Mouse (Mus musculus) midbrain, embryonic 12.5 days (tissue): Measurements from ENCODE around the gene Kng1. TPM values are rescaled to one million over a fixed set of nuclear protein-coding genes. Genes with fewer than 3 reads are reported as not detected.

ENCODE experiments used
- ATAC-seq: fragments of 200-750 bp; cut with Nextera tagmentation; 2 replicates; pipeline ENCODE4 v1.8.0; 2017; ENCODE audit warnings: low read depth, moderate TSS enrichment, moderate library complexity; ENCODE audit not compliant: low FRiP score
- H3K27ac ChIP-seq: fragments of 300-500 bp; sonication (generic); replicated peaks from 2 replicates; pipeline ENCODE4 v1.5.1; 2016; ENCODE audit warnings: mild to moderate bottlenecking
- H3K27me3 ChIP-seq: fragments of 300-500 bp; sonication (generic); 2 replicates; pipeline ENCODE4 v1.6.1; 2016; ENCODE audit warnings: mild to moderate bottlenecking
- H3K36me3 ChIP-seq: fragments of 300-500 bp; sonication (generic); 2 replicates; pipeline ENCODE4 v1.6.1; 2016
- H3K4me1 ChIP-seq: fragments of 300-500 bp; sonication (generic); 2 replicates; pipeline ENCODE4 v1.6.1; 2016
- H3K4me2 ChIP-seq: fragments of 300-500 bp; sonication (generic); replicated peaks from 2 replicates; pipeline ENCODE4 v1.6.1; 2016; ENCODE audit warnings: mild to moderate bottlenecking, moderate library complexity
- H3K4me3 ChIP-seq: fragments of 300-500 bp; sonication (generic); 2 replicates; pipeline ENCODE4 v1.5.1; 2016; ENCODE audit warnings: mild to moderate bottlenecking
- H3K9ac ChIP-seq: fragments of 300-500 bp; sonication (generic); replicated peaks from 2 replicates; pipeline ENCODE4 v1.6.1; 2016; ENCODE audit warnings: mild to moderate bottlenecking, moderate library complexity
- H3K9me3 ChIP-seq: fragments of 300-500 bp; sonication (generic); 2 replicates; pipeline ENCODE4 v1.6.1; 2016; ENCODE audit warnings: mild to moderate bottlenecking
- WGBS: fragments of 180-500 bp; shearing (Covaris S2); methylation state at CpG from one replicate; pipeline ENCODE4 v1.1.7; 2016; 5-methylcytosine and 5-hydroxymethylcytosine counted together
- microRNA-seq: library from miRNA; unstranded; fragments of <30 nt; microRNA quantifications from one replicate; pipeline ENCODE4, GENCODE M21; 2017
- polyA plus RNA-seq: library from polyadenylated mRNA; unstranded; fragments of >200 nt; fragmentation: Nextera tagmentation; extraction: Ambion mirVana; gene quantifications from 2 replicates; pipeline ENCODE4 v1.2.1, GENCODE M21; 2016

The Kng1 gene
- polyA plus RNA-seq, 1 experiment from 2014 or later, result not detected

DNA sequence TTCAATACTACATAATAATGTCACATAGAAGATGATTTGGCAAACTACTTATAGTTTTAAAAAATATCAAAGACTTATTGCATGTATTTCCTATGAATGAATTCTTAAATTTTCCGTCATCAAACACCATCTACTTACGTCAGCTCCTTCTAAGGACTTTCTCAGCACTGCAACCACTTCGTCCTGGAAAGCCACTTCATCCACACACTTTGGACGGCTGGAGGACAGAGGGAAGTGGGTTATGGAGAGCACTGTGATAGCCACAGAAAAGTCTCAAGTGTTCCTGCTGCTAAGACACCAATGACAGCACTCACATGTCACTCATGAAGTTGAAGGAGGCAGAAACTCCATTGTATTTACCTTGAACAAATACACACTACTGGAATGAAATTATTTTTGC is 66.7 kb downstream of the Kng1 start:
- Histone ChIP-seq H3K9ac (no peak overlapping the region), H3K4me2 (no peak overlapping the region), H3K27ac (no peak overlapping the region), H3K27me3 (no peaks in the 10 kb centered on the region), H3K4me3 (no peak overlapping the region), H3K36me3 (peaks cover 40% of the 10 kb centered on the region), H3K4me1 (peaks cover 12% of the 10 kb centered on the region), H3K9me3 (no peaks in the 10 kb centered on the region)
- no peak for ATAC-seq
- 92% methylated on average over 4 of the region's 4 CpGs for WGBS

DNA sequence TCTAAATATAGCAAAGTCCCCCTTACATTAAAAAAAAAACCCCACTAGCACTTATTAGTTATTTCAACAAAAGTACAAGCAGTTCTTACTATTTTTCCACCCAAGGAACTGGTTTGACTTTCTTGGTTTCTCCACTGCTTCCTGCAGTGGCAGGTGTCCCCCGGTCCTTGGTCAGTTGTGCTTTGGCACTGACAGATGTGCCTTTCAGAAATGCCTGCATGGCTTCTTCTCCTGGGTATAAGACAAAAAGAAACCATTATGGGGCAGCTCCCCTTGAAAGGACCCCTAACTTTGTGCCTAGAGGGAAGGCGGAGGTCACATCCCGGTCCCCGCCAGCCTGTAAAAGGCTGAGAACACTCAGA is 69.6 kb downstream of the Kng1 start:
- WGBS, result 0% methylated on average over 4 of the region's 4 CpGs
- H3K27ac ChIP-seq, result peak overlapping the region; percentile 97
- H3K4me2 ChIP-seq, result peak overlapping the region; percentile 82
- H3K36me3 ChIP-seq, result peaks cover 16% of the 10 kb centered on the region
- peak overlapping the region; percentile 72 for H3K4me3 ChIP-seq
- no peaks in the 10 kb centered on the region for H3K27me3 ChIP-seq
- H3K4me1 ChIP-seq, result peaks cover 12% of the 10 kb centered on the region
- no peaks in the 10 kb centered on the region for H3K9me3 ChIP-seq
- H3K9ac ChIP-seq, result peak overlapping the region; percentile 86
- ATAC-seq, result no peak; the same call in 1 of the 2 replicates

DNA sequence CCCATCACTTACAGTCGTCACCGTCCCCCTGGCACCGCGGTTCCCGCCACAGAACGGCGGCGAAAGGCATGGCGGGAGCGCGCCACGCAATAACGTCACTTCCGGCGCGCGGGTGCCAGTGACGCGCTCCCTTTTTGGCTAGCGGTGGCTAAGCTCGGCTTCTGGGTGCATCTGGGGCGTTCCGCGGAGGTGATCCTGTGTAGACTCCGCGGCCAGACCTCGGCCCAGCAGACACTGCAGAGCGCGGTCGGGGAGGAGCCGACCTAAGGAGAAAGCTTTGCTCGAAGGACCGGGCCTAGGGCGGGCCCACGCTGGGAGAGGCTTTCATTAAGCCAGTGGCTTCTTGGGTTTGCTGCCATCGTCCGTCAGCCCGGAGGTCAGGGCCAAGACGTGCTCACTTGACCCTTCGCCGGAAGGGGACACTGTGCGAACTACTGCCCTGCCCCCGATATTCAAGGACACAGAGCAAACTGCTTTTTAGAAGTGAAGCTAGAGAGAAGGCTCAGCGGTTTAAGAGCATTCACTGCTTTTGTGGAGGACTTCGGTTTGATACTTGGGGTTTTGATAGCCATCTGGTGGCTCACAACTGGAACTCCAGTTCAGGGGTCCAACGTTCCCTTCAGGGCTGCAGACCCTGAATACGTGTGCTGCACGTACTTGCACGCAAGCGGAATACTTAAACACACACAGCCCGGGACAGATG is 70.2 kb downstream of the Kng1 start, which contains the start of gene Rfc4:
Rfc4 (minus strand) TSS at position 65 of the 703 bp plus-strand sequence.
- Histone ChIP-seq H3K27ac (peak within 1 kb of the TSS; percentile 97), H3K4me2 (peak within 1 kb of the TSS; percentile 82), H3K9me3 (no peaks in the 10 kb centered on the region), H3K4me3 (peak within 1 kb of the TSS; percentile 72), H3K27me3 (no peaks in the 10 kb centered on the region), H3K36me3 (peaks cover 11% of the 10 kb centered on the region), H3K4me1 (peaks cover 12% of the 10 kb centered on the region), H3K9ac (peak within 1 kb of the TSS; percentile 86)
- under 1% methylated on average over 51 of the region's 51 CpGs for WGBS
- peak; percentile 95 for ATAC-seq

DNA sequence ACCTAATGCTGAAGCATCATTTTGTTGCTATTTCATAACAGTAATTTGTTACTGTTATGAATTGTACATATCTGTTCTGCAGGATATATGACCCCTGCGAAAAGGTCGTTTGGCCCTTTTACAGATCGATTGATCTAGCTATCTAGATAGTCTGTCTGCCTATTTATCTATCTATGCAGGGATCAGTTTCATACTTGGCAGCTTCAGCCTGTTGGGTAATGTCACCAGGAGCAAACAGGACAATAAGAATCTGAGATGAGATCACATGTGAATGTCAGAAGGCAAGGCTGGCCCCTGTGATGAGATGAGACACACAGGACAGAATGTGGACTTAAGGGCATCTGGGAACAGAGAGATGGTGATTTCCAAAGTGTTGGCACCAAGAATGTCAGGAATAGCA is 72.6 kb downstream of the Kng1 start:
- 91% methylated on average over 3 of the region's 3 CpGs for WGBS
- no peak overlapping the region for H3K9ac ChIP-seq
- H3K4me2 ChIP-seq, result no peak overlapping the region
- no peaks in the 10 kb centered on the region for H3K27me3 ChIP-seq
- H3K4me1 ChIP-seq, result peaks cover 12% of the 10 kb centered on the region
- H3K36me3 ChIP-seq, result no peaks in the 10 kb centered on the region
- H3K9me3 ChIP-seq, result no peaks in the 10 kb centered on the region
- no peak for ATAC-seq
- no peak overlapping the region for H3K27ac ChIP-seq
- no peak overlapping the region for H3K4me3 ChIP-seq

Small RNAs within 50 kb of the gene (microRNA-seq; reads per million reads assigned to microRNA genes)
- gene Gm49346, result not detected

Other genes with a start within 250 kb of the Kng1 start
- gene Crygs, start 246.3 kb upstream of the Kng1 start, polyA plus RNA-seq, result not detected in 2 replicates
- 31.4 and 34.0 TPM in 2 replicates for gene Tbccd1, start 200.2 kb upstream of the Kng1 start, polyA plus RNA-seq
- 93.1 and 94.1 TPM in 2 replicates for gene Dnajb11, start 200.0 kb upstream of the Kng1 start, polyA plus RNA-seq
- gene Ahsg, start 166.6 kb upstream of the Kng1 start, polyA plus RNA-seq, result not detected in 2 replicates
- gene Fetub, start 139.5 kb upstream of the Kng1 start, polyA plus RNA-seq, result not detected in 2 replicates
- gene Hrg, start 106.8 kb upstream of the Kng1 start, polyA plus RNA-seq, result 0.17 TPM in 1 of 2 replicates, not detected in the other
- gene Kng2, start 28.4 kb upstream of the Kng1 start, polyA plus RNA-seq, result not detected in 2 replicates
- gene Eif4a2, start 49.6 kb downstream of the Kng1 start, polyA plus RNA-seq, result 208 and 213 TPM in 2 replicates
- gene Rfc4, start 69.9 kb downstream of the Kng1 start, polyA plus RNA-seq, result 145 and 162 TPM in 2 replicates
- gene Adipoq, start 88.7 kb downstream of the Kng1 start, polyA plus RNA-seq, result not detected in 2 replicates
- gene St6gal1, start 166.9 kb downstream of the Kng1 start, polyA plus RNA-seq, result 39.9 and 46.6 TPM in 2 replicates